Mouse (Mus musculus) urinary bladder, postnatal 14 days (tissue): ENCODE results near the gene Lrrc27.

Experiments
- DNase-seq: peaks from one replicate; pipeline ENCODE4 v3.0.0; 2021; ENCODE audit warnings: low spot score

Gene Lrrc27

GRCm38 (mm10) chr7:139212754-139213745 lies at the start of gene Lrrc27, which contains the start of gene Stk32c:
TSS of gene Lrrc27 (plus strand) at chr7:139212988.
TSS of gene Stk32c (minus strand) at chr7:139213307.
- DNase-seq: peak; percentile 99

- no peak for DNase-seq
Observed at GRCm38 (mm10) chr7:139164410-139164809, 48.4 kb upstream of the Lrrc27 start.

GRCm38 (mm10) chr7:139169143-139169542 lies 43.6 kb upstream of the Lrrc27 start:
- no peak for DNase-seq

- no peak for DNase-seq
Observed at GRCm38 (mm10) chr7:139179299-139179698, 33.5 kb upstream of the Lrrc27 start.

- DNase-seq: no peak
Observed at GRCm38 (mm10) chr7:139180058-139180457, 32.7 kb upstream of the Lrrc27 start.

- DNase-seq: no peak
Observed at GRCm38 (mm10) chr7:139184396-139184795, 28.4 kb upstream of the Lrrc27 start.

- DNase-seq: no peak
Observed at GRCm38 (mm10) chr7:139184846-139185245, 27.9 kb upstream of the Lrrc27 start.

GRCm38 (mm10) chr7:139185971-139186370 lies 26.8 kb upstream of the Lrrc27 start:
- no peak for DNase-seq

GRCm38 (mm10) chr7:139186436-139186835 lies 26.4 kb upstream of the Lrrc27 start:
- no peak for DNase-seq

GRCm38 (mm10) chr7:139187277-139187676 lies 25.5 kb upstream of the Lrrc27 start:
- DNase-seq: no peak

- peak; percentile 77 for DNase-seq
Observed at GRCm38 (mm10) chr7:139187771-139188633, 24.8 kb upstream of the Lrrc27 start.

GRCm38 (mm10) chr7:139188634-139189207 lies 24.1 kb upstream of the Lrrc27 start:
- no peak for DNase-seq

- DNase-seq: no peak
Observed at GRCm38 (mm10) chr7:139190616-139191015, 22.2 kb upstream of the Lrrc27 start.

GRCm38 (mm10) chr7:139191619-139192018 lies 21.2 kb upstream of the Lrrc27 start:
- no peak for DNase-seq

GRCm38 (mm10) chr7:139197022-139197421 lies 15.8 kb upstream of the Lrrc27 start:
- no peak for DNase-seq

GRCm38 (mm10) chr7:139200108-139200507 lies 12.7 kb upstream of the Lrrc27 start:
- peak; percentile 62 for DNase-seq

GRCm38 (mm10) chr7:139201209-139201608 lies 11.6 kb upstream of the Lrrc27 start:
- DNase-seq: no peak

GRCm38 (mm10) chr7:139208023-139208772 lies 4.6 kb upstream of the Lrrc27 start:
- peak; percentile 31 for DNase-seq

GRCm38 (mm10) chr7:139208773-139209095 lies 4.1 kb upstream of the Lrrc27 start:
- no peak for DNase-seq

- DNase-seq: no peak
Observed at GRCm38 (mm10) chr7:139211761-139212160, 1.0 kb upstream of the Lrrc27 start.

- no peak for DNase-seq
Observed at GRCm38 (mm10) chr7:139213751-139214150, 963 bp downstream of the Lrrc27 start.

- DNase-seq: no peak
Observed at GRCm38 (mm10) chr7:139214160-139214559, 1.4 kb downstream of the Lrrc27 start.
